Comparison of ENCODE assay signal across 19 mouse cellular contexts in genomic region chr19:27409782-27410181, GRCm38 (mm10).
"Had no signal": no experiment of that assay in that cellular context is flagged by ENCODE, and none has a peak within 500 bp of the region (broad histone marks: within the 10 kb centered on the region; RNA-seq: fewer than 3 reads in every experiment).

No protein-coding gene starts in this region.

- ATAC-seq: liver, postnatal 0 days; midbrain, embryonic 15.5 days had no signal

- H3K4me1 ChIP-seq: limb, embryonic 12.5 days; limb, embryonic 15.5 days; midbrain, embryonic 12.5 days; midbrain, embryonic 15.5 days; neural tube, embryonic 12.5 days; neural tube, embryonic 15.5 days had no signal

- H3K4me2 ChIP-seq: limb, embryonic 12.5 days; limb, embryonic 15.5 days; liver, embryonic 11.5 days; lung, embryonic 14.5 days; midbrain, embryonic 12.5 days; midbrain, embryonic 15.5 days; neural tube, embryonic 12.5 days; neural tube, embryonic 15.5 days had no signal

- H3K27ac ChIP-seq: limb, embryonic 12.5 days; limb, embryonic 15.5 days; liver, embryonic 14.5 days; macrophage; midbrain, embryonic 12.5 days; midbrain, embryonic 15.5 days; neural tube, embryonic 12.5 days; neural tube, embryonic 15.5 days; stomach, postnatal 0 days had no signal

- H3K27me3 ChIP-seq: limb, embryonic 12.5 days; limb, embryonic 15.5 days; midbrain, embryonic 12.5 days; midbrain, embryonic 15.5 days; neural tube, embryonic 12.5 days; neural tube, embryonic 15.5 days had no signal

- DNase-seq: kidney, postnatal 36 days; left cerebral cortex, postnatal 4 days; liver, postnatal 0 days; right cerebral cortex, adult 18-20 months; right cerebral cortex, postnatal 14 days; right cerebral cortex, postnatal 4 days; thymus, adult 18-20 months; thymus, postnatal 36 days had no signal

- H3K9me3 ChIP-seq: limb, embryonic 12.5 days; limb, embryonic 15.5 days; midbrain, embryonic 12.5 days; midbrain, embryonic 15.5 days; neural tube, embryonic 12.5 days; neural tube, embryonic 15.5 days had no signal

- H3K9ac ChIP-seq: limb, embryonic 12.5 days; limb, embryonic 15.5 days; liver, embryonic 14.5 days; liver, postnatal 0 days; lung, embryonic 14.5 days; midbrain, embryonic 12.5 days; midbrain, embryonic 15.5 days; neural tube, embryonic 12.5 days; neural tube, embryonic 15.5 days had no signal

- H3K4me3 ChIP-seq: limb, embryonic 12.5 days; limb, embryonic 15.5 days; midbrain, embryonic 12.5 days; midbrain, embryonic 15.5 days; neural tube, embryonic 12.5 days; neural tube, embryonic 15.5 days had no signal
